Mouse (Mus musculus) gastrocnemius, postnatal 4 days (tissue): ENCODE data around the gene S100a13. TPM values are rescaled to one million over a fixed set of nuclear protein-coding genes. Genes with fewer than 3 reads are reported as not detected.
A peak's percentile ranks its signal among the peaks of the same experiment; 100 is the strongest.

Experiments used
- DNase-seq, 2 experiments: peaks; one replicate each; pipeline ENCODE4 v3.0.0; 2021 to 2022; ENCODE audit warnings: low spot score in 2 of 2, mixed read lengths in 2 of 2
- total RNA-seq, 2 experiments: library from RNA; stranded (reverse); gene quantifications; 2 replicates each; pipeline ENCODE4 v1.2.3; 2021

Gene S100a13
- total RNA-seq, 2 experiments from 2014 or later, result 22.6 to 23.3 TPM

DNA sequence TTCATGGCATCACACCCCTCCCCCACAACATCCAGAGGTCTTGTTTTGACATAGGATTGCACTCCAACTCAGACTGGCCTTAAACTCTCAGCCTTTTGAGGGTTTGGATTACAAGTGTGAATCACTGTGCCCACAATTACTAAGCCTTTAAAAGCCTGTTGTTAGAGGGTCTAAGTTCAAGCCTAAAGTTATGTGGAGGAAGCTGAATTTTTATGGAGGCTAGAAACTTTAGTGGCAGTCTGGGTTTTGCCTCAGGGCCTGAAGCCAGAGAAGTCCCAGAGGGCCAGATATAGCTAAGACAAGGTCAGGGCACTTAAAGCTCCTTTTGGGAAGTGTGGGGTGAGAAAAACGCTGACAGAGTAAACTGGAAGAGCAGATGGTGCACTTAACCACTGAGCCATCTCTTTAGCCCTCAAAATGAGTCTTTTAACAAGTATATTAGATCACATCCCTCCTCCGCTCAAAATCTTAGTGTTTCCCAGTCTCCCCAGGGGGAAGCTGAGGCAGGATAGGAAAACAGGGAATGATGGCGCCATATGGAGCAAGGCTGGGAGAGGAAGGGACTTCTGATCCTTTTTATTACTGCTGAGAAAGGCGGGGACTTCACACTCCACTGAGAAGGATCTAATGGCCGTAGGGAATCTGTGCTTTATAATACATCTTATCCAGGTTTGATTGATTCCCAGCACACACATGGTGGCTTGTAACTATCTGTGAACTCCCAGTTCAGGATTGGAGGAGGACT lies 35.6 kb downstream of the S100a13 start:
- no peak for DNase-seq

DNA sequence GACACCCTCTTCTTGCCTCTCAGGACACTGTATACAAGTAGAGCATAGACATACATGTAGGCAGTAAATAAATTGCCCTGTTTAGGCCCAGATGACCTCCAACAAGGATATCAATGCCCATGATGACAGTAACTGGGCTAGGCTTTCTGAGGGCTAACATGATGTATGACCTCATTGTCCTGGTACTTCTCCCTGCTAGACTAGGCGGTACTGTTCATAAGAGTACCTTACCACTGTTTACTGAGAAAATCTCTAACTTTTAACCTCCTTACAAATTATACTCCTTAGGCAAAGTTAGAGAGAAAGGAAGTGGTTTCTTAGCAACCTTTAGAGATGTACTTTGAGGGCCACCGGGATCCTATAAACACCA lies 36.2 kb downstream of the S100a13 start:
- no peak for DNase-seq

DNA sequence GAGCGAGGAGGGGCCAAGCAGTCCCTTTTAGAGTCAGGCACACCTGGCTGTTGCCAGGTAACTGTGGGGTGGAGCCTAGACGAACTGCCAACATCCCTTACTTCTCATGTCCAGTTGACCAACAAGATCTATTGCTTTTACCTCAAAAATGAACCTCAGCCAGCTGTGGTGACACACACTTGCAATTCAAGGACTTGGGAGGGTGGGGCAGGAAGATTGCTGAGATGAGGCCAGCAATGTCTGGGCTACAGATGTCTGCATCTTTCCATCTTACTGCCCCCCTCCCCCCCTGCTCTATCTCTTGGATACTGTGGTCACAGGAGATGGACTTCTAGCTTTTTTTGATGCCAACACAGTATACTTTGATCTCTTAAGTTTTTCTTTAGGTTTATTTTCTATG lies 38.0 kb downstream of the S100a13 start:
- no peak for DNase-seq

DNA sequence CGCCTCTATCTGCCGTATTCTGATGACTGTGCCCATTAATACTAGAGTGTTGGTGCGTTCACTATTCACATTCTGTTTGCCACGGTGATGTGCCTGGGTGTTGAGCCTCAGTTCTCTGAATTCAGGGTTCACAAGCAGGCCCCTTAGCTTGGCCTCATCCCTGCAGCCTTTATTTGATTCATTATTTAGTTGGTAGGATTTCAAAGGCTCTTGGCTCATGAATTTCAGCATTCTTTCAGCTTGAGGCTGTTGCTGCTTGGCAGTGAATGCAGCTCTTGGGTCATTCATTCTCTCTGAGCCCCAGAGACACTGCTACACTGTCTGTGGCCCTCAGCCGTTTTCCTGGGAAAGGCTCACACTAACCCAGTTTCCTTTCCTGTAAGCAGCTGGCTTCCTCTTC lies 41.7 kb downstream of the S100a13 start:
- peak in 1 of 2 experiments; percentile 48 for DNase-seq

DNA sequence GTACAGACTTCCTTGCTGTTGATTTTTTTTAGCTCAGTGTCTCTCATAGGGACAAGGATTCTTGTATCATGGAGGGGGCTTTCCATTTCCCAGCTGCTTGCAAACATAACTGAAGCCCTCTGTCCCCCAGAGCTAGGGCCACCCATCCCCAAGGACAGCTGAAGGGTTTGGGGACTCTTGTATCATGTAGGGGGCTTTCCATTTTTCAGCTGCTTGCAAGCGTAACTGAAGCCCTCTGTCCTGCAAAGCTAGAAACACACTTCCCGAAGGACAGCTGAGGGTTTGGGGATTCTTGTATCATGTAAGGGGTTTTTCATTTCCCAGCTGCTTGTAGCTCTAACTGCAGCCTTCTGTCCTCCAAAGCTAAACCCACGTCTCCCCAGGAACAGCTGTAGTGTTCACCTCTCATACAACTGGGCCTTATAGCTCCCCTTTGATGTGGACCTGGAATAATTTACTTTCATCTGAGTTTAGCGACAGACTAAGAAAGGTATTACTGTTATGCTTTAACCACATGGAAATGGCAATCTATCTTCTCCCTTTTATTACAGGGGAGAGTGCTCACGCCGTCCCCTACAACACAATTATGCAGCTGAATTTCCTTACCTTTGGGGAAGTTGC lies 45.9 kb downstream of the S100a13 start, which contains the start of gene S100a3:
Gene S100a3 (plus strand): TSS at position 571 of the 621 bp plus-strand sequence.
- no peak for DNase-seq

Other genes with a start within 250 kb of the S100a13 start
- 10 to 100 TPM; 26.1 to 27.2 TPM for gene Dennd4b, start 249.2 kb upstream of the S100a13 start, total RNA-seq
- 10 to 100 TPM; 63.6 to 67.4 TPM for gene Gatad2b, start 221.3 kb upstream of the S100a13 start, total RNA-seq
- 1 to 10 TPM; 7.2 to 7.4 TPM for gene Slc27a3, start 124.5 kb upstream of the S100a13 start, total RNA-seq
- gene Ints3, start 80.8 kb upstream of the S100a13 start, total RNA-seq, result 10 to 100 TPM; 31.8 to 32.0 TPM
- gene Npr1, start 48.6 kb upstream of the S100a13 start, total RNA-seq, result 10 to 100 TPM; 25.9 to 26.4 TPM
- 10 to 100 TPM; 72.3 to 75.4 TPM for gene Ilf2, start 38.3 kb upstream of the S100a13 start, total RNA-seq
- gene Snapin, start 23.4 kb upstream of the S100a13 start, total RNA-seq, result 10 to 100 TPM; 71.3 to 74.7 TPM
- gene Chtop, start 4.9 kb upstream of the S100a13 start, total RNA-seq, result 100 to 1,000 TPM; 110 to 118 TPM
- 10 to 100 TPM; 27.3 to 31.2 TPM for gene S100a1, start within 50 bp of the S100a13 start, total RNA-seq
- 1 to 10 TPM in 1 of 2 experiments, under 1 TPM in 1; 0.64 to 1.1 TPM for gene S100a14, start 12.4 kb downstream of the S100a13 start, total RNA-seq
- 100 to 1,000 TPM; 117 to 124 TPM for gene S100a16, start 22.8 kb downstream of the S100a13 start, total RNA-seq
- 1 to 10 TPM; 1.4 to 2.3 TPM for gene S100a3, start 46.1 kb downstream of the S100a13 start, total RNA-seq
- gene S100a2, start 75.8 kb downstream of the S100a13 start, total RNA-seq, result not detected
- not detected for gene Gm42674, start 87.5 kb downstream of the S100a13 start, total RNA-seq
- gene S100a4, start 89.3 kb downstream of the S100a13 start, total RNA-seq, result 10 to 100 TPM; 15.7 to 17.2 TPM
- gene S100a5, start 94.1 kb downstream of the S100a13 start, total RNA-seq, result not detected
- 100 to 1,000 TPM; 140 to 154 TPM for gene S100a6, start 98.4 kb downstream of the S100a13 start, total RNA-seq
- gene S100a7a, start 139.6 kb downstream of the S100a13 start, total RNA-seq, result under 1 TPM in 1 of 2 experiments, not detected in 1; 0.29 TPM
- gene S100a8, start 154.5 kb downstream of the S100a13 start, total RNA-seq, result 10 to 100 TPM in 1 of 2 experiments, 1 to 10 TPM in 1; 4.5 to 11.8 TPM
- 10 to 100 TPM in 1 of 2 experiments, 1 to 10 TPM in 1; 3.2 to 14.2 TPM for gene S100a9, start 181.3 kb downstream of the S100a13 start, total RNA-seq
- gene Pglyrp4, start 212.5 kb downstream of the S100a13 start, total RNA-seq, result not detected